Mouse (Mus musculus) CH12.LX (cell line): ENCODE data around the gene Ddn. TPM values are rescaled to one million over a fixed set of nuclear protein-coding genes. Genes with fewer than 3 reads are reported as not detected.

ENCODE experiments used
- DNase-seq: peaks from one replicate; pipeline ENCODE4 v3.0.0-alpha.2; 2013; ENCODE audit errors: extremely low read depth
- H3K27ac ChIP-seq: 2 replicates; pipeline ENCODE4 v1.5.1; 2012; ENCODE audit warnings: low read depth, mild to moderate bottlenecking, control low read depth, moderate library complexity; ENCODE audit not compliant: insufficient read depth
- H3K27me3 ChIP-seq: replicated peaks from 2 replicates; pipeline ENCODE3; 2012; ENCODE audit warnings: inconsistent platforms
- H3K36me3 ChIP-seq, 2 experiments: replicated peaks in 1 of 2; 2 replicates each; pipeline versions ENCODE3 to v1.6.1; 2012; ENCODE audit warnings: inconsistent platforms in 1 of 2, low read length in 1 of 2, mild to moderate bottlenecking in 1 of 2, mixed read lengths in 1 of 2, moderate library complexity in 1 of 2; ENCODE audit not compliant: control insufficient read depth in 1 of 2, insufficient read depth in 1 of 2
- H3K4me1 ChIP-seq, 2 experiments: 2 replicates each; pipeline ENCODE4 v1.6.1; 2012; ENCODE audit warnings: inconsistent platforms in 1 of 2, moderate library complexity in 1 of 2; ENCODE audit not compliant: insufficient read depth in 2 of 2, control insufficient read depth in 1 of 2
- H3K4me2 ChIP-seq: 2 replicates; pipeline ENCODE4 v1.6.1; 2012; ENCODE audit warnings: low read depth, mild to moderate bottlenecking, control low read depth; ENCODE audit not compliant: poor library complexity, insufficient read depth, severe bottlenecking
- H3K4me3 ChIP-seq, 3 experiments: fragments of 150-350 bp in 1 of 3; sonication (generic) in 1 of 3; replicated peaks in 1 of 3; 2 replicates each; pipeline versions ENCODE3 to v1.5.1; 2011 to 2012; ENCODE audit warnings: low read depth in 2 of 3, low read length in 2 of 3, mild to moderate bottlenecking in 2 of 3, moderate library complexity in 2 of 3, control low read depth in 1 of 3, improper control_type of control experiment in 1 of 3, inconsistent platforms in 1 of 3, mixed read lengths in 1 of 3; ENCODE audit not compliant: poor library complexity in 1 of 3
- H3K79me2 ChIP-seq: replicated peaks from 2 replicates; pipeline ENCODE4 v1.6.1; 2012; ENCODE audit warnings: mild to moderate bottlenecking, moderate library complexity; ENCODE audit not compliant: control insufficient read depth, poor library complexity, insufficient read depth, severe bottlenecking; ENCODE audit errors: extremely low read depth
- H3K9ac ChIP-seq: 2 replicates; pipeline ENCODE4 v1.6.1; 2012; ENCODE audit warnings: low read depth, mild to moderate bottlenecking, control low read depth, moderate library complexity; ENCODE audit not compliant: insufficient read depth
- H3K9me3 ChIP-seq: replicated peaks from 2 replicates; pipeline ENCODE3; 2012; ENCODE audit warnings: low read length, inconsistent platforms, mixed read lengths
- ETS1 ChIP-seq: conservative IDR thresholded peaks from 2 replicates; pipeline ENCODE4 v1.6.1; 2012; ENCODE audit warnings: low read depth, mild to moderate bottlenecking, inconsistent platforms, low read length, improper control_type of control experiment, moderate library complexity
- HCFC1 ChIP-seq: IDR thresholded peaks from 2 replicates; pipeline ENCODE4 v1.6.1; 2012; ENCODE audit warnings: low read depth, mild to moderate bottlenecking, inconsistent platforms, low read length, improper control_type of control experiment
- IRF4 ChIP-seq: IDR thresholded peaks from 2 replicates; pipeline ENCODE4 v1.6.1; 2014; ENCODE audit warnings: low read depth, mild to moderate bottlenecking, inconsistent platforms, low read length, improper control_type of control experiment
- JUN ChIP-seq: IDR thresholded peaks from 2 replicates; pipeline ENCODE4 v1.6.1; 2011; ENCODE audit warnings: low read depth, mild to moderate bottlenecking, low read length, improper control_type of control experiment, moderate library complexity; ENCODE audit not compliant: insufficient read depth
- KAT2A ChIP-seq: IDR thresholded peaks from 2 replicates; pipeline ENCODE4 v1.6.1; 2012; ENCODE audit warnings: low read length, improper control_type of control experiment, inconsistent platforms; ENCODE audit not compliant: insufficient replicate concordance
- MEF2A ChIP-seq: IDR thresholded peaks from 2 replicates; pipeline ENCODE4 v1.6.1; 2014; ENCODE audit warnings: low read depth, mild to moderate bottlenecking, inconsistent platforms, low read length, improper control_type of control experiment, borderline replicate concordance
- MXI1 ChIP-seq: IDR thresholded peaks from 2 replicates; pipeline ENCODE4 v1.6.1; 2011; ENCODE audit warnings: mild to moderate bottlenecking, low read depth, low read length, improper control_type of control experiment
- MYC ChIP-seq: IDR thresholded peaks from 2 replicates; pipeline ENCODE4 v1.6.1; 2011; ENCODE audit warnings: low read depth, mild to moderate bottlenecking, improper control_type of control experiment, low read length
- NELFE ChIP-seq: IDR thresholded peaks from 2 replicates; pipeline ENCODE4 v1.6.1; 2011; ENCODE audit warnings: low read depth, low read length, improper control_type of control experiment
- NRF1 ChIP-seq: IDR thresholded peaks from 2 replicates; pipeline ENCODE4 v1.6.1; 2014; ENCODE audit warnings: low read depth, mild to moderate bottlenecking, inconsistent platforms, low read length, improper control_type of control experiment, moderate library complexity
- POLR2A ChIP-seq: IDR thresholded peaks from 2 replicates; pipeline ENCODE4 v1.6.1; 2011; ENCODE audit warnings: low read depth, mild to moderate bottlenecking, improper control_type of control experiment, low read length
- POLR2AphosphoS2 ChIP-seq: IDR thresholded peaks from 2 replicates; pipeline ENCODE4 v1.6.1; 2011; ENCODE audit warnings: low read depth, low read length, improper control_type of control experiment
- SMC3 ChIP-seq: IDR thresholded peaks from 2 replicates; pipeline ENCODE4 v1.6.1; 2011; ENCODE audit warnings: low read depth, low read length, improper control_type of control experiment
- TCF12 ChIP-seq: IDR thresholded peaks from 2 replicates; pipeline ENCODE4 v1.6.1; 2014; ENCODE audit warnings: low read depth, mild to moderate bottlenecking, inconsistent platforms, low read length, improper control_type of control experiment
- UBTF ChIP-seq: IDR thresholded peaks from 2 replicates; pipeline ENCODE4 v1.6.1; 2012; ENCODE audit warnings: low read depth, mild to moderate bottlenecking, inconsistent platforms, low read length, improper control_type of control experiment, moderate library complexity
- USF1 ChIP-seq: IDR thresholded peaks from 2 replicates; pipeline ENCODE4 v1.6.1; 2014; ENCODE audit warnings: low read depth, mild to moderate bottlenecking, inconsistent platforms, low read length, improper control_type of control experiment
- USF2 ChIP-seq: conservative IDR thresholded peaks from 2 replicates; pipeline ENCODE4 v1.6.1; 2011; ENCODE audit warnings: low read depth, low read length, improper control_type of control experiment
- dilution Hi-C: fragments of 300-500 bp; cut with MboI; formaldehyde crosslinking; loops from 2 replicates; pipeline ENCODE4 v1.14.3; 2020; ENCODE audit warnings: low sequenced_read_pairs; ENCODE audit not compliant: extremely low pct_unique_long_range_greater_than_20kb, extremely low pct_ligation_motif_present
- in situ Hi-C: fragments of 300-500 bp; cut with MboI; formaldehyde crosslinking; loops from 3 replicates; pipeline ENCODE4 v1.14.3; 2019; ENCODE audit warnings: low sequenced_read_pairs, low pct_ligation_motif_present, low pct_unique_long_range_greater_than_20kb, mixed read lengths
- polyA plus RNA-seq: library from polyadenylated mRNA; unstranded; fragments of >175 nt; gene quantifications from 2 replicates; pipeline ENCODE4 v1.2.1, GENCODE M21; 2012; ENCODE audit warnings: low read depth; ENCODE audit not compliant: insufficient read length
- total RNA-seq, 2 experiments: library from RNA; depleted of rRNA; stranded (reverse); fragments of 300-350 nt in 1 of 2; fragments of >200 nt in 1 of 2; gene quantifications; 2 replicates each; pipeline ENCODE4 v1.2.3; 2012 to 2014

The Ddn gene
- total and polyA plus RNA-seq, 3 experiments: 0.04 TPM; not detected in 2

DNA sequence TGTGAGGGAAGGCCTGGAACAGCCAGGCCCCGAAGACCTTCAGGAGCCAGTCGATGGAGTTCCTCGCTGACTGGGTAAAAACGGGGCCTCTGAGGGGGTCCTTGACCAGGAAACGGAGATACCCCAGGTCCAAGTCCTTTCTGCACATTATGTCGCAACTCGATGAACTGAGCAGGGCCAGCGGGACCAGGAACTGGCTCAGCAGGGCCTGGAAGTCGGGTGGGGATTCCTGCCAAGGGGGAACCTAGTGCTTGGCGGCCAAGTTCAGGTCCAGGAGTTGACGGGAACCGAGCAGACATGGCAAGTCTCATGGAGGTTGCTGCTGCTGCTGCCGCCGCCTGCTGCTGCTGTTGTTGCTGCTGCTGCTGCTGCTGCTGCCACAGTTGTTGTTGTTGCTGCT is 41.4 kb upstream of the Ddn start:
- DNase-seq: no peak
- H3K4me3 ChIP-seq: no peak overlapping the region
- peaks cover 8% of the 10 kb centered on the region; the same call in 1 of the 2 replicates for H3K79me2 ChIP-seq
- TF ChIP-seq MYC: no peak
- TF ChIP-seq IRF4: no peak
- dilution Hi-C loops (no loop called here), in situ Hi-C loops (no loop called here)
- no peaks in the 10 kb centered on the region for H3K4me1 ChIP-seq
- H3K9ac ChIP-seq: no peak overlapping the region
- no peaks in the 10 kb centered on the region for H3K9me3 ChIP-seq
- H3K27me3 ChIP-seq: no peaks in the 10 kb centered on the region
- no peak overlapping the region for H3K27ac ChIP-seq
- peaks cover 96 to 100% of the 10 kb centered on the region in 2 experiments for H3K36me3 ChIP-seq
- no peak overlapping the region for H3K4me2 ChIP-seq

DNA sequence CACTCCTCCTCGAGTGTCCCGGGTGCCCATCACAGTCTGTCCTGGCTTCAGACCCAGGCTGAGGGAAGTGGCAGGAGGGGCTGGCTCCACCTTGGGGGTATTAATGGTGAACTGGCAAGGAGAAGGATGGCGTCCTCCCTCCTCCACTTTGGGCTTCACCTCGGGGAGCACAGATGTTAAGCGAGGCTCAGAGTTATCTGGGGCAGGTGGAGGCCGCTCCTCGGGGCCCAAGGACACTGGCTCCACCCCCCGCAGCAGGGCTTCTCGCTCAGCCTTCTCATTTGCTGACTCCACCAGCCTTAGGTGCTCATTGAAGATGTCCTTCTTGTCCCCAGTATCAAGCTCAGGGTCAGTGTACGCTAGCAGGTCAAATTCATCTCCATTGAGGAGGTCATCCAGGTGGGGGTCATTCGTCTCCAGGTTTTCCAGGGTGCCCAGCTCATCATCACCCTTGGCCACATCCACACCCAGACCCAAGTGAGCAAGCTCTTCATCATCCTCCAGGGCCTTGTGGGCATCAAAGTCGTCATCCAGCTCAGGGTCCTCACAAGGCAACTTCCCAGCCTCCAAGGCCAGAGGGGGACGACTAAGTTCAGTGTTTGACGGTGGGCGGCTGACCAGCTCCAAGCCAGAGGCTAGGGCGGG is 40.8 kb upstream of the Ddn start:
- in situ Hi-C loops (no loop called here), dilution Hi-C loops (no loop called here)
- Histone ChIP-seq H3K36me3 (peaks cover 96 to 100% of the 10 kb centered on the region in 2 experiments), H3K4me3 (no peak overlapping the region), H3K9me3 (no peaks in the 10 kb centered on the region), H3K4me2 (no peak overlapping the region), H3K27ac (no peak overlapping the region), H3K79me2 (peaks cover 8% of the 10 kb centered on the region; the same call in 1 of the 2 replicates), H3K27me3 (no peaks in the 10 kb centered on the region), H3K9ac (no peak overlapping the region), H3K4me1 (no peaks in the 10 kb centered on the region)
- no peak for TF ChIP-seq ETS1
- TF ChIP-seq SMC3: no peak
- TF ChIP-seq MYC: no peak
- TF ChIP-seq KAT2A: no peak
- no peak for TF ChIP-seq USF2
- TF ChIP-seq NRF1: no peak
- no peak for TF ChIP-seq POLR2A
- TF ChIP-seq POLR2AphosphoS2: no peak
- no peak for TF ChIP-seq USF1
- TF ChIP-seq MEF2A: no peak
- TF ChIP-seq NELFE: no peak
- TF ChIP-seq UBTF: no peak
- TF ChIP-seq MXI1: no peak
- no peak for TF ChIP-seq TCF12
- no peak for TF ChIP-seq HCFC1
- no peak for TF ChIP-seq JUN
- no peak for DNase-seq
